Mouse (Mus musculus): Measurements from ENCODE around the gene I830077J02Rik.

DNA sequence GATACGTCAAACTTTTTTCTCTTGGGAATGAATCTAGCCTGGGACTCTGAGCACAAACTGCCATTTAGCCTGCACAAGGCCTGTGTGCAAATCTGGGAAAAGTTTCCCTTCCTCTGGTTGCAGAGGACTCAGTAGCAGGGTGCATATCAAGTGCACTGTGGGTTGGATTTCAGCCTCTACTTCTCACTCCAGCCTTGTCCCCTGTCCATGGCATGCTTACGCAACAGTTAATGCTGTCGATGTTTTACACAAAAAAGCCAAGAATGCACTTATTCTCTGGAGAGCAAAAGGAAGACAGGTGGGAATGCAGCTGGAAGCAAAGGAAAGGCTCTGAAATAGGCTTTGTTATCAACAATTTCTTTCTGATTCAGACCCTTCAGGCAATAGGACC, 14.1 kb downstream of the I830077J02Rik start:
- TF ChIP-seq CTCF (IDR thresholded peaks at IDR 0.05; ENCODE audit: low read depth) (no peak), EP300 (IDR thresholded peaks at IDR 0.05; ENCODE audit: low read depth) (no peak)
